Comparison of ENCODE assay signal across 10 mouse cellular contexts in genomic region chr5:73633141-73633540, GRCm38 (mm10). TPM values are rescaled to one million over a fixed set of nuclear protein-coding genes. Genes with fewer than 3 reads are reported as not detected.
DNase-seq lines count a peak whose midpoint lies in the region; ATAC-seq and TF ChIP-seq lines count a peak whose summit lies in the region.
"Had no signal": no experiment of that assay in that cellular context is flagged by ENCODE, and none has a peak within 500 bp of the region (broad histone marks: within the 10 kb centered on the region; RNA-seq: fewer than 3 reads in every experiment).

No protein-coding gene starts in this region.

- no peaks in the 10 kb centered on the region for H3K27me3 ChIP-seq in intestine, postnatal 0 days (replicated peaks; ENCODE audit: control insufficient read depth, insufficient read depth, low read length)
- no peaks in the 10 kb centered on the region for H3K27me3 ChIP-seq in intestine, embryonic 15.5 days (replicated peaks)
- H3K27me3 ChIP-seq in forebrain, embryonic 14.5 days (replicated peaks; ENCODE audit: control insufficient read depth, insufficient read depth, low read length), result no peaks in the 10 kb centered on the region
- no peaks in the 10 kb centered on the region for H3K27me3 ChIP-seq in kidney, adult 2 months (replicated peaks; ENCODE audit: control insufficient read depth, insufficient read depth, low read length)
- H3K27me3 ChIP-seq in limb, embryonic 11.5 days (ENCODE audit: control insufficient read depth, insufficient read depth, low read length), result no peaks in the 10 kb centered on the region
- H3K27me3 ChIP-seq: embryonic facial prominence, embryonic 13.5 days had no signal

- peak; percentile 84 for TF ChIP-seq CTCF in intestine, postnatal 0 days (IDR thresholded peaks at IDR 0.05; ENCODE audit: low read depth)
- peak; percentile 93 for TF ChIP-seq CTCF in bone marrow macrophage, adult 2 months (IDR thresholded peaks at IDR 0.05; ENCODE audit: low read depth, low read length)
- TF ChIP-seq CTCF in kidney, adult 2 months (conservative IDR thresholded peaks at IDR 0.05; ENCODE audit: insufficient read depth, insufficient read length, low read depth, low read length), result peak; percentile 80

- no peak overlapping the region for H3K4me3 ChIP-seq in intestine, postnatal 0 days (ENCODE audit: low read depth, low read length)
- H3K4me3 ChIP-seq in intestine, embryonic 15.5 days (replicated peaks), result no peak overlapping the region
- H3K4me3 ChIP-seq in bone marrow macrophage, adult 2 months (ENCODE audit: insufficient read depth, low read length), result no peak overlapping the region
- H3K4me3 ChIP-seq in forebrain, embryonic 14.5 days (ENCODE audit: low read depth, low read length), result no peak overlapping the region
- no peak overlapping the region for H3K4me3 ChIP-seq in kidney, adult 2 months (ENCODE audit: insufficient read depth, low read depth, low read length)
- no peak overlapping the region for H3K4me3 ChIP-seq in limb, embryonic 11.5 days (ENCODE audit: low read depth, low read length)
- H3K4me3 ChIP-seq: embryonic facial prominence, embryonic 13.5 days; myocyte had no signal

- H3K9ac ChIP-seq in intestine, postnatal 0 days (ENCODE audit: low read depth, low read length), result no peak overlapping the region
- H3K9ac ChIP-seq in intestine, embryonic 15.5 days, result no peak overlapping the region
- no peak overlapping the region for H3K9ac ChIP-seq in forebrain, embryonic 14.5 days (ENCODE audit: low read length)
- H3K9ac ChIP-seq in limb, embryonic 11.5 days (ENCODE audit: low read length), result no peak overlapping the region
- H3K9ac ChIP-seq: embryonic facial prominence, embryonic 13.5 days had no signal

- no peak for TF ChIP-seq POLR2A in bone marrow macrophage, adult 2 months (IDR thresholded peaks at IDR 0.05; ENCODE audit: borderline replicate concordance, low read depth, low read length)
- no peak for TF ChIP-seq POLR2A in kidney, adult 2 months (IDR thresholded peaks at IDR 0.05; ENCODE audit: low read depth, low read length)

- H3K9me3 ChIP-seq in intestine, postnatal 0 days (ENCODE audit: control insufficient read depth), result 0 out of 2 replicates have a peak, but pooled peaks cover 5% of the 10 kb centered on the region
- no peaks in the 10 kb centered on the region for H3K9me3 ChIP-seq in intestine, embryonic 15.5 days
- no peaks in the 10 kb centered on the region for H3K9me3 ChIP-seq in forebrain, embryonic 14.5 days (replicated peaks; ENCODE audit: control insufficient read depth, low read length)
- H3K9me3 ChIP-seq in limb, embryonic 11.5 days (ENCODE audit: control insufficient read depth, low read length), result 0 out of 2 replicates have a peak, but pooled peaks cover 3% of the 10 kb centered on the region

- DNase-seq in forebrain, embryonic 14.5 days (ENCODE audit: low spot score), result peak; percentile 79
- DNase-seq in kidney, adult 2 months, result peak; percentile 75
- peak; percentile 80 for DNase-seq in limb, embryonic 11.5 days (ENCODE audit: low spot score)
- peak; percentile 42 for DNase-seq in retina, adult 2 months (ENCODE audit: low read depth, low spot score)
- DNase-seq in thymus, postnatal 4 days, result peak; percentile 86

- H3K4me2 ChIP-seq in intestine, postnatal 0 days (replicated peaks; ENCODE audit: low read depth), result no peak overlapping the region
- H3K4me2 ChIP-seq in intestine, embryonic 15.5 days (replicated peaks), result no peak overlapping the region
- no peak overlapping the region for H3K4me2 ChIP-seq in forebrain, embryonic 14.5 days (ENCODE audit: low read length)
- no peak overlapping the region for H3K4me2 ChIP-seq in limb, embryonic 11.5 days (ENCODE audit: low read depth, severe bottlenecking)
- H3K4me2 ChIP-seq: embryonic facial prominence, embryonic 13.5 days had no signal

- no peak overlapping the region for H3K27ac ChIP-seq in intestine, postnatal 0 days (ENCODE audit: low read depth, low read length)
- no peak overlapping the region for H3K27ac ChIP-seq in intestine, embryonic 15.5 days
- H3K27ac ChIP-seq in bone marrow macrophage, adult 2 months (ENCODE audit: insufficient read depth, low read depth, low read length), result no peak overlapping the region
- no peak overlapping the region for H3K27ac ChIP-seq in forebrain, embryonic 14.5 days (ENCODE audit: low read depth, low read length)
- H3K27ac ChIP-seq in kidney, adult 2 months (ENCODE audit: insufficient read depth, low read depth, low read length), result no peak overlapping the region
- H3K27ac ChIP-seq in limb, embryonic 11.5 days (replicated peaks; ENCODE audit: low read depth, low read length), result no peak overlapping the region
- H3K27ac ChIP-seq: embryonic facial prominence, embryonic 13.5 days had no signal

- ATAC-seq in intestine, postnatal 0 days, result no peak
- no peak for ATAC-seq in intestine, embryonic 15.5 days
- ATAC-seq in forebrain, embryonic 14.5 days, result peak; percentile 30; the same call in 1 of the 2 replicates
- ATAC-seq in limb, embryonic 11.5 days (ENCODE audit: insufficient number of reproducible peaks, low FRiP score, low TSS enrichment, low read depth), result no peak

- H3K36me3 ChIP-seq in intestine, postnatal 0 days (ENCODE audit: control insufficient read depth, insufficient read depth), result 0 out of 2 replicates have a peak, but pooled peaks cover 13% of the 10 kb centered on the region
- 0 out of 2 replicates have a peak, but pooled peaks cover 3% of the 10 kb centered on the region for H3K36me3 ChIP-seq in intestine, embryonic 15.5 days
- peaks cover 24% of the 10 kb centered on the region for H3K36me3 ChIP-seq in forebrain, embryonic 14.5 days (ENCODE audit: control insufficient read depth, insufficient read depth, low read length)
- no peaks in the 10 kb centered on the region for H3K36me3 ChIP-seq in kidney, adult 2 months (ENCODE audit: control insufficient read depth, insufficient read depth, low read length)
- peaks cover 5% of the 10 kb centered on the region; the same call in 1 of the 2 replicates for H3K36me3 ChIP-seq in limb, embryonic 11.5 days (ENCODE audit: control insufficient read depth, insufficient read depth, low read length)

- WGBS in intestine, postnatal 0 days, result 62% methylated on average over 8 of the region's 8 CpGs
- 64% methylated on average over 8 of the region's 8 CpGs for WGBS in intestine, embryonic 15.5 days
- 59% methylated on average over 8 of the region's 8 CpGs for WGBS in forebrain, embryonic 14.5 days
- 56% methylated on average over 8 of the region's 8 CpGs for WGBS in kidney, adult 2 months
- 68% methylated on average over 8 of the region's 8 CpGs for WGBS in limb, embryonic 11.5 days

- H3K4me1 ChIP-seq in intestine, postnatal 0 days (replicated peaks; ENCODE audit: control insufficient read depth, insufficient read depth, low read length), result 0 out of 2 replicates have a peak, but pooled peaks cover 4% of the 10 kb centered on the region
- H3K4me1 ChIP-seq in intestine, embryonic 15.5 days (replicated peaks), result no peaks in the 10 kb centered on the region
- peaks cover 10% of the 10 kb centered on the region for H3K4me1 ChIP-seq in bone marrow macrophage, adult 2 months (ENCODE audit: control insufficient read depth, insufficient read depth, low read length)
- H3K4me1 ChIP-seq in forebrain, embryonic 14.5 days (ENCODE audit: control insufficient read depth, insufficient read depth, low read length), result no peaks in the 10 kb centered on the region
- no peaks in the 10 kb centered on the region for H3K4me1 ChIP-seq in kidney, adult 2 months (ENCODE audit: control insufficient read depth, insufficient read depth, low read length)
- H3K4me1 ChIP-seq in limb, embryonic 11.5 days (ENCODE audit: control insufficient read depth, insufficient read depth, low read length), result no peaks in the 10 kb centered on the region

RNA-seq across cellular contexts. Expression of gene Lrrc66, which starts 0.8 kb away (rescaled TPM):
- 14.6 and 15.3 TPM in 2 replicates for polyA plus RNA-seq in intestine, postnatal 0 days (2015; fragmentation: Nextera tagmentation; extraction: Ambion mirVana)
- 4.7 and 5.5 TPM in 2 replicates for polyA plus RNA-seq in intestine, embryonic 15.5 days (2015; fragmentation: Nextera tagmentation; extraction: Ambion mirVana)
- not detected in 2 replicates for polyA plus RNA-seq in bone marrow macrophage, adult 2 months (2012; ENCODE audit: insufficient read depth, insufficient read length, missing spikeins)
- not detected in 2 replicates for polyA plus RNA-seq in forebrain, embryonic 14.5 days (2014; fragmentation: Nextera tagmentation; extraction: Ambion mirVana)
- polyA plus RNA-seq in kidney, adult 2 months (2012; rRNA removed), result 8.0 and 9.5 TPM in 2 replicates
- polyA plus RNA-seq in limb, embryonic 11.5 days (2014; fragmentation: Nextera tagmentation; extraction: Ambion mirVana), result not detected in 2 replicates
- polyA plus RNA-seq: embryonic facial prominence, embryonic 13.5 days; myocyte had no signal

RNA-seq across cellular contexts. Expression of gene Sgcb, which starts 14.4 kb away (rescaled TPM):
- polyA plus RNA-seq in intestine, postnatal 0 days (2015; fragmentation: Nextera tagmentation; extraction: Ambion mirVana), result 8.2 and 8.5 TPM in 2 replicates
- 17.8 and 19.7 TPM in 2 replicates for polyA plus RNA-seq in intestine, embryonic 15.5 days (2015; fragmentation: Nextera tagmentation; extraction: Ambion mirVana)
- 15.5 and 16.9 TPM in 2 replicates for polyA plus RNA-seq in bone marrow macrophage, adult 2 months (2012; ENCODE audit: insufficient read depth, insufficient read length, missing spikeins)
- 20.9 and 25.6 TPM in 2 replicates for polyA plus RNA-seq in forebrain, embryonic 14.5 days (2014; fragmentation: Nextera tagmentation; extraction: Ambion mirVana)
- polyA plus RNA-seq in kidney, adult 2 months (2012; rRNA removed), result 5.6 and 6.1 TPM in 2 replicates
- 29.1 and 30.0 TPM in 2 replicates for polyA plus RNA-seq in limb, embryonic 11.5 days (2014; fragmentation: Nextera tagmentation; extraction: Ambion mirVana)

RNA-seq across cellular contexts. Expression of gene Spata18, which starts 18.0 kb away (rescaled TPM):
- polyA plus RNA-seq in intestine, postnatal 0 days (2015; fragmentation: Nextera tagmentation; extraction: Ambion mirVana), result 0.17 and 0.18 TPM in 2 replicates
- 0.28 and 0.38 TPM in 2 replicates for polyA plus RNA-seq in intestine, embryonic 15.5 days (2015; fragmentation: Nextera tagmentation; extraction: Ambion mirVana)
- not detected in 2 replicates for polyA plus RNA-seq in bone marrow macrophage, adult 2 months (2012; ENCODE audit: insufficient read depth, insufficient read length, missing spikeins)
- polyA plus RNA-seq in forebrain, embryonic 14.5 days (2014; fragmentation: Nextera tagmentation; extraction: Ambion mirVana), result 0.36 and 0.83 TPM in 2 replicates
- 0.08 and 0.10 TPM in 2 replicates for polyA plus RNA-seq in kidney, adult 2 months (2012; rRNA removed)
- 2.6 and 2.9 TPM in 2 replicates for polyA plus RNA-seq in limb, embryonic 11.5 days (2014; fragmentation: Nextera tagmentation; extraction: Ambion mirVana)
- polyA plus RNA-seq: myocyte had no signal
